Mouse (Mus musculus): ENCODE measurements around the gene Pnliprp2. TPM values are rescaled to one million over a fixed set of nuclear protein-coding genes. Genes with fewer than 3 reads are reported as not detected.

Gene Pnliprp2
- polyA plus RNA-seq (2015; fragmentation: Nextera tagmentation; extraction: Ambion mirVana), result 0.09 and 0.36 TPM in 2 replicates

DNA sequence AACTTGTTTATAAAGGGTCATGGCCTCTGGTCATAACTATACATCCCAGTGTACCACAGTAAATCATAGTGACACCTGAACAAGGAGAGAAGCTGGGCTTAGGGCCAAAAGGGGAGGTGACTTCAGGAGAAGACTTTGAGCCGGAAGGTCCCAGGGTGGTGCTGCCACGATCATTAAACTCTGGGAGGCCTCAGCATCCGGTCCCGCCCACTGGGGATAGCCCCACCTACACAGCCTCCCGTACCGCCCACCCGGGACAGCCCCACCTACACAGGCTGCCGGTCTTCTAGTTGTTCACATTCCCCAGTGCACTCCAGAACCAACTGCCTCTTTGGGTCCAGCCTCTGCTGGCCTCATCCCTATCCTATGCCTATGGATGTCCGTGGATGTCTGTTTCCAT, at the start of gene Pnliprp2:
Gene Pnliprp2, plus strand, starts transcription at position 297 of the 400 bp plus-strand sequence.
- Histone ChIP-seq H3K4me2 (ENCODE audit: low read length) (no peak within 1 kb of the TSS), H3K4me1 (replicated peaks; ENCODE audit: insufficient read depth, low read length) (no peaks in the 10 kb centered on the region), H3K9me3 (replicated peaks; ENCODE audit: low read length) (no peaks in the 10 kb centered on the region), H3K9ac (ENCODE audit: low read depth, low read length) (no peak within 1 kb of the TSS), H3K4me3 (replicated peaks; ENCODE audit: low read depth, low read length) (no peak within 1 kb of the TSS), H3K27ac (no peak within 1 kb of the TSS), H3K27me3 (ENCODE audit: insufficient read depth, low read length) (no peaks in the 10 kb centered on the region), H3K36me3 (ENCODE audit: insufficient read depth, low read length) (no peaks in the 10 kb centered on the region)
- 48% methylated on average over 9 of the region's 9 CpGs for WGBS
- ATAC-seq (replicated peaks; ENCODE audit: low FRiP score, low read depth) (peak; percentile 74), DNase-seq (ENCODE audit: low spot score) (peak; percentile 71)
- TF ChIP-seq CTCF (IDR thresholded peaks at IDR 0.05; ENCODE audit: low read depth), result no peak

DNA sequence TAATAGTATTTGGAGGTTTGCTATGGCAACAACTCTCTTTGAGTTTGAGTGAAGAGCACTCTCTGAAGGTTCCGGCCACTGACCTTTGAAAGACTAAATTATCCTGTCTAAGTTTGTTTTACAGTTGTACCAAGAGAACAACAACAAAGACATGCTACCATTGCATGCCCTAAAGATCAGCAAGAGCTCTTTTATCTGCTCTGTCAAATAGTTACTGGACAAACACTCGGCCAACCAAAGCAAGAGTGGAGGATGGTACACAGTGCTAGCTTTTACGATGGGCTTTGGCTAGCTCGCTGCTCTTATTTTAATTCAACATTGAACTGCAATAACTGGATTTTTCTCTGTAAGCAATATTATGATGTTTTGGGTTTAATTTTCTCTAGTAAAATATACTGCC, 41.6 kb upstream of the Pnliprp2 start:
- H3K9ac ChIP-seq (ENCODE audit: low read depth, low read length), result no peak overlapping the region
- no peaks in the 10 kb centered on the region for H3K4me1 ChIP-seq (replicated peaks; ENCODE audit: insufficient read depth, low read length)
- 53% methylated on average over 4 of the region's 4 CpGs for WGBS
- no peaks in the 10 kb centered on the region for H3K9me3 ChIP-seq (replicated peaks; ENCODE audit: low read length)
- ATAC-seq (replicated peaks; ENCODE audit: low FRiP score, low read depth), result no peak
- no peaks in the 10 kb centered on the region for H3K27me3 ChIP-seq (ENCODE audit: insufficient read depth, low read length)
- H3K36me3 ChIP-seq (ENCODE audit: insufficient read depth, low read length), result no peaks in the 10 kb centered on the region
- H3K27ac ChIP-seq, result no peak overlapping the region
- H3K4me2 ChIP-seq (ENCODE audit: low read length), result no peak overlapping the region
- H3K4me3 ChIP-seq (replicated peaks; ENCODE audit: low read depth, low read length), result no peak overlapping the region
- no peak for DNase-seq (ENCODE audit: low spot score)
- TF ChIP-seq CTCF (IDR thresholded peaks at IDR 0.05; ENCODE audit: low read depth), result no peak

- Histone ChIP-seq H3K9me3 (replicated peaks; ENCODE audit: low read length) (no peaks in the 10 kb centered on the region), H3K4me1 (replicated peaks; ENCODE audit: insufficient read depth, low read length) (no peaks in the 10 kb centered on the region), H3K4me3 (replicated peaks; ENCODE audit: low read depth, low read length) (no peak overlapping the region), H3K4me2 (ENCODE audit: low read length) (no peak overlapping the region), H3K27ac (no peak overlapping the region), H3K36me3 (ENCODE audit: insufficient read depth, low read length) (no peaks in the 10 kb centered on the region), H3K9ac (ENCODE audit: low read depth, low read length) (no peak overlapping the region), H3K27me3 (ENCODE audit: insufficient read depth, low read length) (no peaks in the 10 kb centered on the region)
- TF ChIP-seq CTCF (IDR thresholded peaks at IDR 0.05; ENCODE audit: low read depth), result no peak
- ATAC-seq (replicated peaks; ENCODE audit: low FRiP score, low read depth) (no peak), DNase-seq (ENCODE audit: low spot score) (no peak)
These were observed 39.1 kb upstream of the Pnliprp2 start for GRCm38 (mm10) chr19:58720439-58720838.

GRCm38 (mm10) chr19:58726551-58726950, 33.0 kb upstream of the Pnliprp2 start:
- TF ChIP-seq CTCF (IDR thresholded peaks at IDR 0.05; ENCODE audit: low read depth), result no peak
- no peak overlapping the region for H3K9ac ChIP-seq (ENCODE audit: low read depth, low read length)
- no peak overlapping the region for H3K4me3 ChIP-seq (replicated peaks; ENCODE audit: low read depth, low read length)
- H3K4me2 ChIP-seq (ENCODE audit: low read length), result no peak overlapping the region
- H3K9me3 ChIP-seq (replicated peaks; ENCODE audit: low read length), result no peaks in the 10 kb centered on the region
- ATAC-seq (replicated peaks; ENCODE audit: low FRiP score, low read depth) (no peak), DNase-seq (ENCODE audit: low spot score) (no peak)
- no peaks in the 10 kb centered on the region for H3K4me1 ChIP-seq (replicated peaks; ENCODE audit: insufficient read depth, low read length)
- H3K27ac ChIP-seq, result no peak overlapping the region
- 78% methylated on average over 5 of the region's 5 CpGs for WGBS
- no peaks in the 10 kb centered on the region for H3K36me3 ChIP-seq (ENCODE audit: insufficient read depth, low read length)
- H3K27me3 ChIP-seq (ENCODE audit: insufficient read depth, low read length), result no peaks in the 10 kb centered on the region

DNA sequence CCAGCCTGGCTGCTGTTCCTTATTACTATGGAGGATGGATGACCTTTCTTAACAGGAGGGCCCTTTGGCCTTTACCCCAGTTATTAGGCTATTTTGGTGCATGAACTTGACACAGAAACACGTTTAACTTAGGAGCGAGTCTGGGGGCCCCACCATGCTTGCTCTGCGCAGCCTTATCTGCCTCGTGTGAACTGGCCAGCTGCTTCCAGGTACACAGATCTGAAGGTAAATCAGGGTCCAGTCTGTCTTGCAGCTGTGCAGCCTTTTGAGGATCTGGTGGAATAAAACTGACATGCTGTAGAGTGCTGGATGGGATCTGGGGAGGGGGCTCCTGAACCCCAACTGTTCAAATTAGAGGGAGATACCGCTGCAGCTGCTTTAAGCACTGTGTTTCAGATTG, 31.8 kb upstream of the Pnliprp2 start:
- no peak for DNase-seq (ENCODE audit: low spot score)
- Histone ChIP-seq H3K27ac (no peak overlapping the region), H3K4me3 (replicated peaks; ENCODE audit: low read depth, low read length) (no peak overlapping the region), H3K4me2 (ENCODE audit: low read length) (no peak overlapping the region), H3K36me3 (ENCODE audit: insufficient read depth, low read length) (no peaks in the 10 kb centered on the region), H3K4me1 (replicated peaks; ENCODE audit: insufficient read depth, low read length) (no peaks in the 10 kb centered on the region), H3K27me3 (ENCODE audit: insufficient read depth, low read length) (no peaks in the 10 kb centered on the region), H3K9me3 (replicated peaks; ENCODE audit: low read length) (no peaks in the 10 kb centered on the region), H3K9ac (ENCODE audit: low read depth, low read length) (no peak overlapping the region)
- no peak for TF ChIP-seq CTCF (IDR thresholded peaks at IDR 0.05; ENCODE audit: low read depth)
- WGBS, result 72% methylated on average over 5 of the region's 5 CpGs
- ATAC-seq (replicated peaks; ENCODE audit: low FRiP score, low read depth), result no peak

DNA sequence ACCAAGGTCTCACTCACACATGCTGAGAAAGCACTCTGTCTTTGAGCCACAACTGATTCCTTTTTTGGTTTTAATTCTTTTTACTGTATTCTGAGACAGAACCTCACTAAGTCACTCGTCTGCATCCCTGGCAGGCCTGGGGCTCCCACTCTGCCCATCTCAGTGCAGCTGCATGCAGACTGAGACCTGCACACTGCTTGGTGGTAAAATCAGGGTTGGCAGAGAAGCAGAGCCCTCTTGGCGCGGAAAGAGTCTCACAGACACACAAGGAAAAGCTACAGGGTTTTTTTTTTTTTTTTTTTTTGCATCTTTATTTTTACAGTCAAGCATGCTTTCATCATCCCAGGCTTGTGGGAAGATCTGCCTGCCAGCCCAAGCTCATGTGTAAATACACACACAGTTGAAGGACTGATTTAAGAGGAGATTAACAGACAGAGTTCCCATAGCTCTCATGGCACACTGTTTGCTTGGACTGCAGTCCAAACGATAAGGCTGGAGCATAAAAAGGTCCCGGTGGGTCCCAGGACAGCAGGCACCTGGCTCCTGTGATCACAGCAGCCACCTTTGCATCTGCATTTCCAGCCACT, 31.0 kb upstream of the Pnliprp2 start, which contains the start of gene Pnliprp1:
Gene Pnliprp1, plus strand, starts transcription at position 443 of the 587 bp plus-strand sequence.
- Histone ChIP-seq H3K4me2 (ENCODE audit: low read length) (no peak within 1 kb of the TSS), H3K27me3 (ENCODE audit: insufficient read depth, low read length) (no peaks in the 10 kb centered on the region), H3K27ac (no peak within 1 kb of the TSS), H3K9ac (ENCODE audit: low read depth, low read length) (no peak within 1 kb of the TSS), H3K4me3 (replicated peaks; ENCODE audit: low read depth, low read length) (no peak within 1 kb of the TSS), H3K36me3 (ENCODE audit: insufficient read depth, low read length) (no peaks in the 10 kb centered on the region), H3K4me1 (replicated peaks; ENCODE audit: insufficient read depth, low read length) (no peaks in the 10 kb centered on the region), H3K9me3 (replicated peaks; ENCODE audit: low read length) (no peaks in the 10 kb centered on the region)
- ATAC-seq (replicated peaks; ENCODE audit: low FRiP score, low read depth) (no peak), DNase-seq (ENCODE audit: low spot score) (no peak)
- TF ChIP-seq CTCF (IDR thresholded peaks at IDR 0.05; ENCODE audit: low read depth), result no peak
- 48% methylated on average over 5 of the region's 5 CpGs for WGBS

GRCm38 (mm10) chr19:58733216-58733615, 26.3 kb upstream of the Pnliprp2 start:
- Histone ChIP-seq H3K9me3 (replicated peaks; ENCODE audit: low read length) (no peaks in the 10 kb centered on the region), H3K4me3 (replicated peaks; ENCODE audit: low read depth, low read length) (no peak overlapping the region), H3K27me3 (ENCODE audit: insufficient read depth, low read length) (no peaks in the 10 kb centered on the region), H3K27ac (no peak overlapping the region), H3K36me3 (ENCODE audit: insufficient read depth, low read length) (no peaks in the 10 kb centered on the region), H3K4me1 (replicated peaks; ENCODE audit: insufficient read depth, low read length) (no peaks in the 10 kb centered on the region), H3K4me2 (ENCODE audit: low read length) (no peak overlapping the region), H3K9ac (ENCODE audit: low read depth, low read length) (no peak overlapping the region)
- ATAC-seq (replicated peaks; ENCODE audit: low FRiP score, low read depth), result no peak
- WGBS, result 82% methylated on average over 6 of the region's 6 CpGs
- TF ChIP-seq CTCF (IDR thresholded peaks at IDR 0.05; ENCODE audit: low read depth), result no peak
- DNase-seq (ENCODE audit: low spot score), result no peak

All from kidney, postnatal 0 days (tissue).